Mouse (Mus musculus) ZHBTc4 (cell line): ENCODE measurements around the gene Greb1.

ENCODE experiments used
- DNase-seq: peaks from one replicate; pipeline ENCODE4 v3.0.0-alpha.2; 2011; ENCODE audit warnings: low read depth, low spot score

Gene Greb1

GRCm38 (mm10) chr12:16635816-16636215, 164.9 kb downstream of the Greb1 start:
- DNase-seq, result no peak

DNA sequence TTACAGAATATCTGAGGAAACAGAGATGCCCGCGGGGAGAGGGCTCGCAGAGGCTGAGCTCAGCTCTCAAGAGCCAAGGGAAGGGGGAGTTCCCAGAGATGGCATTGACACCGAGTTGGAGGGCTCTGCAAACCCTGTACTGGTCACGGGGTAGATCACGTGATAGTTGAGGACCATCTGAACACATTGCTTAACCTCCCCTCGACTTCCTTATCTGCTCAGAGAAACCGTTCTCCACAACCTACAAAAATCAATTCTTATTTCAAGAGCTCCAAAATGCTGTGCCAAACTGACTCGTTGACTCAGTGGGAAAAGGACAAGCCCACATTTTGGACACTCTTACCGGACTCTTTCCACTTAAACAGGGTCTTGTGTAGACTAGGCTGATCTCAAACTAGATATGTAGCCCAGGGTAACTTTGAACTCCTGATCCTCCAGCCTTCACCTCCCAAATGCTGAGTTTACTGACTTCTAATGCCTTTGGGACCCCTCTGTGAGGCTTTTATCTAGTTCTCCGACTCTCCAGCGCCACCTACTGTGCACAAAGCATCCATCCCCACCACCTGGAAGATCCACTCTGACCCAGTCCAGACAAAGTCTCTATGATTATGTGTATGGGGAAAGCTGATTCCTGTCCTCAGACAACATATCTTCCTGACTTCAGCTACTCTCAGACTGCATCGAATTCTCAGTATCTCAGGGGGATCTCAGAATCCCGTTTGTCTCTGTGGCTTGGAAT, 166.4 kb downstream of the Greb1 start:
- DNase-seq, result peak; percentile 77

GRCm38 (mm10) chr12:16633235-16633634, 167.5 kb downstream of the Greb1 start:
- DNase-seq, result no peak

- no peak for DNase-seq
Observed at GRCm38 (mm10) chr12:16631423-16631822, 169.3 kb downstream of the Greb1 start.

DNA sequence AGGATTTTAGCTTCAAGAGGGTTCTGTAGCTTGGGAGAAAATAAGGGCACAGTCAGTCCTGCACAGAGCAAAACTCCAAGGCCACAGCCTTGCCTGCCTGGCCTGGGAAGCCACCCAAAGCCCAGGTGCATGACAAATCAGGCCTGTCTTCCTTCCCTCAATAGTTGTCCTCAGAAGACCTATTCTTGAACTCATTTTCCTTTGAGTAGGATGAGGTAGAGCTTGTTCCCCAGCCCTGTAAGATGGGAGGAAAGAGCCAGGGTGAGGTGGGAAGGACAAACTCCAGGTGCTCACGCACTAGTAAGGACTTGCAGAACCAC, 169.9 kb downstream of the Greb1 start:
- DNase-seq, result no peak

DNA sequence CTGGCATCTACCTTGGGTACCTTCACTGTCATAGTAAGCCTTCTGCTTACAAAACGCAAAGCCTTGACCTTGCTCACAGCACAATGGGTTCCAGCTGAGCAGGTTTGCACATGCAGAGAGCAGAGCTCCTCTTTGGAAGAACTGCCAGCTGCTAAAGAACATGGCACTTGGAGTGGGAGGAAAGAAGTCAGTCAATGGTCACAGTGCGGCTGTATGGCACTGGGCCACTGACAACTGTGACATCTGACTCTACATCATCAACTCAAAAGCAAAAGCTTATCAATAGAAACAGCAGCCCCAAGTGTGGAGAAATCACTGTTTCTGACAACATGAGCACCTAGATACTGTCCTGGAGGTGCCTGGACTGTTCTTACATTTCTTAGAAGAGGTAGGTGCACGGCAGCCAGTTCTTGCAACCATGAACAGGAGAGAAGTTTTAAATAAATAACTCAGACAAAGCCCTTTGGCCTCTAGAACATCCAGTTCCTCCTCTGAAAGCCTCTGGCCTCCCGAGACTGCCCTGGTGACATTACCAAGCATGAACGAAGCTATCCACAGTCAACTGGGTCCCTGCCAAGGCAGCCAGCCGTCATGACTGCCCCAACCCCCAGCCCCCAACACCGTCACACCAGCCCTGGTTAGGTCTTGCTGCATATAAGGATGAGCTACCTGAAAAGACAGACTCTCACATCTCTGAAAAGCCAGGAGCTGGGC, 170.4 kb downstream of the Greb1 start:
- DNase-seq, result no peak
